In genomic region chr2:25172629-25173028, GRCm38 (mm10) we compare ENCODE assay signal across 13 mouse cellular contexts. TPM values are rescaled to one million over a fixed set of nuclear protein-coding genes. Genes with fewer than 3 reads are reported as not detected.
DNase-seq lines count a peak whose midpoint lies in the region; ATAC-seq and TF ChIP-seq lines count a peak whose summit lies in the region.
"Had no signal": no experiment of that assay in that cellular context is flagged by ENCODE, and none has a peak within 500 bp of the region (broad histone marks: within the 10 kb centered on the region; RNA-seq: fewer than 3 reads in every experiment).

No protein-coding gene starts in this region.

- WGBS in hindbrain, embryonic 10.5 days: 79% methylated on average over 8 of the region's 8 CpGs
- WGBS in hindbrain, postnatal 0 days: 73% methylated on average over 8 of the region's 8 CpGs

- H3K27ac ChIP-seq in hindbrain, embryonic 10.5 days: peak overlapping the region; percentile 95
- H3K27ac ChIP-seq in hindbrain, postnatal 0 days: no peak overlapping the region
- no peak overlapping the region for H3K27ac ChIP-seq in ES-E14 (ENCODE audit: insufficient read depth, low read depth, low read length, poor library complexity, severe bottlenecking)

- H3K36me3 ChIP-seq in hindbrain, embryonic 10.5 days: no peaks in the 10 kb centered on the region
- H3K36me3 ChIP-seq in hindbrain, postnatal 0 days (ENCODE audit: insufficient read depth, low read length): no peaks in the 10 kb centered on the region
- no peaks in the 10 kb centered on the region for H3K36me3 ChIP-seq in ES-E14 (ENCODE audit: control insufficient read depth, insufficient read depth, low read length, poor library complexity, severe bottlenecking)

- no peaks in the 10 kb centered on the region for H3K9me3 ChIP-seq in hindbrain, embryonic 10.5 days
- H3K9me3 ChIP-seq in hindbrain, postnatal 0 days (ENCODE audit: low read length): no peaks in the 10 kb centered on the region
- H3K9me3 ChIP-seq in ES-E14 (ENCODE audit: control insufficient read depth, insufficient read depth, low read depth, low read length): no peaks in the 10 kb centered on the region

- in situ Hi-C loops in ES-E14 (cut with MboI; ENCODE audit: low sequenced_read_pairs in 2 of 2, unreplicated experiment in 2 of 2): no loop called here

- H3K4me1 ChIP-seq in hindbrain, embryonic 10.5 days (replicated peaks): peaks cover 97% of the 10 kb centered on the region
- peaks cover 18% of the 10 kb centered on the region for H3K4me1 ChIP-seq in hindbrain, postnatal 0 days (ENCODE audit: insufficient read depth, low read length)
- H3K4me1 ChIP-seq in ES-E14 (ENCODE audit: control insufficient read depth in 2 of 2, insufficient read depth in 2 of 2, low read length in 2 of 2, poor library complexity in 1 of 2): peaks cover 6 to 19% of the 10 kb centered on the region in 2 experiments; a peak in 3 of 4 replicates

- H3K9ac ChIP-seq in hindbrain, postnatal 0 days (replicated peaks; ENCODE audit: low read length): no peak overlapping the region
- no peak overlapping the region for H3K9ac ChIP-seq in ES-E14 (ENCODE audit: insufficient read depth, low read depth, low read length, poor library complexity, severe bottlenecking)

- H3K4me2 ChIP-seq in hindbrain, postnatal 0 days (ENCODE audit: low read depth, low read length): no peak overlapping the region

- H3K4me3 ChIP-seq in hindbrain, embryonic 10.5 days: no peak overlapping the region
- no peak overlapping the region for H3K4me3 ChIP-seq in hindbrain, postnatal 0 days (ENCODE audit: low read length)
- no peak overlapping the region for H3K4me3 ChIP-seq in ES-E14 (ENCODE audit: insufficient read depth in 1 of 2, low read depth in 1 of 2, low read length in 2 of 2, poor library complexity in 1 of 2, severe bottlenecking in 1 of 2)

- 0 out of 2 replicates have a peak, but pooled peaks cover 9% of the 10 kb centered on the region for H3K27me3 ChIP-seq in hindbrain, embryonic 10.5 days (ENCODE audit: insufficient read depth, poor library complexity, severe bottlenecking)
- no peaks in the 10 kb centered on the region for H3K27me3 ChIP-seq in hindbrain, postnatal 0 days (ENCODE audit: insufficient read depth, low read length)

- no peak for TF ChIP-seq CTCF in hindbrain, postnatal 0 days (IDR thresholded peaks at IDR 0.05; ENCODE audit: low read depth)

- ATAC-seq in hindbrain, postnatal 0 days: no peak
- no peak for ATAC-seq in erythroblast, adult 5-6 weeks (replicated peaks; ENCODE audit: low FRiP score, poor library complexity, severe bottlenecking)
- ATAC-seq: hindbrain, embryonic 16.5 days had no signal

- DNase-seq in hindbrain, embryonic 10.5 days (ENCODE audit: low spot score): no peak
- DNase-seq in hindbrain, postnatal 0 days (ENCODE audit: low spot score): no peak
- DNase-seq in ES-E14 (ENCODE audit: low read depth, low spot score): no peak
- DNase-seq in fibroblast of lung, adult 2 months (ENCODE audit: low read depth): peak; percentile 95
- DNase-seq in lung, postnatal 36 days: peak; percentile 68
- no peak for DNase-seq in layer of hippocampus, adult 18-20 months (ENCODE audit: low spot score in 2 of 2)
- no peak for DNase-seq in kidney, adult 11 months
- DNase-seq: cerebellum, postnatal 36 days; heart, adult 18-20 months; thymus, adult 18-20 months had no signal

TF ChIP-seq in ES-E14, 5 proteins besides CTCF, POLR2A, EP300 and RAD21:
- TF ChIP-seq CHD2 (IDR thresholded peaks at IDR 0.05; ENCODE audit: low read depth, low read length) (no peak), MAFK (IDR thresholded peaks at IDR 0.05; ENCODE audit: insufficient read depth, low read depth, low read length) (0 out of 2 replicates have a peak, but pooled peaks have one; percentile 20), ZNF384 (IDR thresholded peaks at IDR 0.05; ENCODE audit: low read depth, low read length) (no peak)
TF ChIP-seq in ES-E14: peak in this region for 1.

RNA-seq across cellular contexts. Expression of gene Nrarp, which starts 7.9 kb away (rescaled TPM):
- polyA plus RNA-seq in hindbrain, embryonic 10.5 days (2016; fragmentation: Nextera tagmentation; extraction: Ambion mirVana): 77.4 and 108 TPM in 2 replicates
- 50.8 and 58.0 TPM in 2 replicates for total RNA-seq in hindbrain, postnatal 0 days (2014; rRNA removed)
- 14.2 and 14.7 TPM in 2 replicates for polyA plus RNA-seq in hindbrain, postnatal 0 days (2015; fragmentation: Nextera tagmentation; extraction: Ambion mirVana)
- 1.9 and 2.1 TPM in 2 replicates for total RNA-seq in ES-E14 (2012; rRNA removed)
- total RNA-seq in layer of hippocampus, adult 18-20 months (2021): 10 to 100 TPM; 19.5 to 21.0 TPM
- total RNA-seq in erythroblast, adult 5-6 weeks (2015; ENCODE audit: low replicate concordance): not detected in 2 replicates
- 0.51 TPM in 1 of 2 replicates, not detected in the other for total RNA-seq in erythroblast, adult 5-6 weeks (2017; ENCODE audit: low replicate concordance)

RNA-seq across cellular contexts. Expression of gene Tor4a, which starts 24.1 kb away (rescaled TPM):
- polyA plus RNA-seq in hindbrain, embryonic 10.5 days (2016; fragmentation: Nextera tagmentation; extraction: Ambion mirVana): 2.6 and 2.7 TPM in 2 replicates
- 4.0 and 4.7 TPM in 2 replicates for total RNA-seq in hindbrain, postnatal 0 days (2014; rRNA removed)
- 1.2 and 1.9 TPM in 2 replicates for polyA plus RNA-seq in hindbrain, postnatal 0 days (2015; fragmentation: Nextera tagmentation; extraction: Ambion mirVana)
- 11.1 and 17.0 TPM in 2 replicates for total RNA-seq in ES-E14 (2012; rRNA removed)
- total RNA-seq in layer of hippocampus, adult 18-20 months (2021): 1 to 10 TPM; 1.9 to 2.3 TPM
- total RNA-seq in erythroblast, adult 5-6 weeks (2015; ENCODE audit: low replicate concordance): 3.1 and 5.0 TPM in 2 replicates
- 6.7 and 7.4 TPM in 2 replicates for total RNA-seq in erythroblast, adult 5-6 weeks (2017; ENCODE audit: low replicate concordance)

RNA-seq across cellular contexts. Expression of gene Nelfb, which starts 38.7 kb away (rescaled TPM):
- 123 and 132 TPM in 2 replicates for polyA plus RNA-seq in hindbrain, embryonic 10.5 days (2016; fragmentation: Nextera tagmentation; extraction: Ambion mirVana)
- total RNA-seq in hindbrain, postnatal 0 days (2014; rRNA removed): 90.3 and 117 TPM in 2 replicates
- polyA plus RNA-seq in hindbrain, postnatal 0 days (2015; fragmentation: Nextera tagmentation; extraction: Ambion mirVana): 82.0 and 82.8 TPM in 2 replicates
- 50.9 and 60.9 TPM in 2 replicates for total RNA-seq in ES-E14 (2012; rRNA removed)
- total RNA-seq in layer of hippocampus, adult 18-20 months (2021): 10 to 100 TPM; 56.7 to 60.0 TPM
- 0.77 and 6.1 TPM in 2 replicates for total RNA-seq in erythroblast, adult 5-6 weeks (2015; ENCODE audit: low replicate concordance)
- 19.5 and 25.7 TPM in 2 replicates for total RNA-seq in erythroblast, adult 5-6 weeks (2017; ENCODE audit: low replicate concordance)

RNA-seq across cellular contexts. Expression of gene Stpg3, which starts 41.8 kb away (rescaled TPM):
- not detected in 2 replicates for polyA plus RNA-seq in hindbrain, embryonic 10.5 days (2016; fragmentation: Nextera tagmentation; extraction: Ambion mirVana)
- not detected in 2 replicates for total RNA-seq in hindbrain, postnatal 0 days (2014; rRNA removed)
- not detected in 2 replicates for polyA plus RNA-seq in hindbrain, postnatal 0 days (2015; fragmentation: Nextera tagmentation; extraction: Ambion mirVana)
- total RNA-seq in ES-E14 (2012; rRNA removed): 0.45 and 1.1 TPM in 2 replicates
- under 1 TPM; 0.18 to 0.25 TPM for total RNA-seq in layer of hippocampus, adult 18-20 months (2021)
- total RNA-seq in erythroblast, adult 5-6 weeks (2015; ENCODE audit: low replicate concordance): not detected in 2 replicates
- total RNA-seq in erythroblast, adult 5-6 weeks (2017; ENCODE audit: low replicate concordance): 0.34 TPM in 1 of 2 replicates, not detected in the other
- total RNA-seq: heart, adult 18-20 months had no signal
- polyA plus RNA-seq: hindbrain, embryonic 16.5 days; liver, embryonic 16.5 days had no signal

RNA-seq across cellular contexts. Expression of gene Fam166a, which starts 45.9 kb away (rescaled TPM):
- not detected in 2 replicates for polyA plus RNA-seq in hindbrain, embryonic 10.5 days (2016; fragmentation: Nextera tagmentation; extraction: Ambion mirVana)
- total RNA-seq in hindbrain, postnatal 0 days (2014; rRNA removed): not detected in 2 replicates
- polyA plus RNA-seq in hindbrain, postnatal 0 days (2015; fragmentation: Nextera tagmentation; extraction: Ambion mirVana): 0.42 TPM in 1 of 2 replicates, not detected in the other
- total RNA-seq in ES-E14 (2012; rRNA removed): 0.49 and 0.74 TPM in 2 replicates
- under 1 TPM in 1 of 2 experiments, not detected in 1; 0.69 TPM for total RNA-seq in layer of hippocampus, adult 18-20 months (2021)
- not detected in 2 replicates for total RNA-seq in erythroblast, adult 5-6 weeks (2015; ENCODE audit: low replicate concordance)
- not detected in 2 replicates for total RNA-seq in erythroblast, adult 5-6 weeks (2017; ENCODE audit: low replicate concordance)
- total RNA-seq: heart, adult 18-20 months had no signal
- polyA plus RNA-seq: liver, embryonic 16.5 days had no signal

Comparison
In these comparisons a context has a peak if more than half of its experiments do, and no peak if none do; other contexts are left out.
1. DNase-seq: peak in fibroblast of lung, adult 2 months (single experiment) and lung, postnatal 36 days (single experiment); none in hindbrain, embryonic 10.5 days (single experiment), hindbrain, postnatal 0 days (single experiment), ES-E14 (single experiment), layer of hippocampus, adult 18-20 months (0 of 2) and kidney, adult 11 months (single experiment).